Mouse (Mus musculus): ENCODE results near the gene Zfp628.

The Zfp628 gene

DNA sequence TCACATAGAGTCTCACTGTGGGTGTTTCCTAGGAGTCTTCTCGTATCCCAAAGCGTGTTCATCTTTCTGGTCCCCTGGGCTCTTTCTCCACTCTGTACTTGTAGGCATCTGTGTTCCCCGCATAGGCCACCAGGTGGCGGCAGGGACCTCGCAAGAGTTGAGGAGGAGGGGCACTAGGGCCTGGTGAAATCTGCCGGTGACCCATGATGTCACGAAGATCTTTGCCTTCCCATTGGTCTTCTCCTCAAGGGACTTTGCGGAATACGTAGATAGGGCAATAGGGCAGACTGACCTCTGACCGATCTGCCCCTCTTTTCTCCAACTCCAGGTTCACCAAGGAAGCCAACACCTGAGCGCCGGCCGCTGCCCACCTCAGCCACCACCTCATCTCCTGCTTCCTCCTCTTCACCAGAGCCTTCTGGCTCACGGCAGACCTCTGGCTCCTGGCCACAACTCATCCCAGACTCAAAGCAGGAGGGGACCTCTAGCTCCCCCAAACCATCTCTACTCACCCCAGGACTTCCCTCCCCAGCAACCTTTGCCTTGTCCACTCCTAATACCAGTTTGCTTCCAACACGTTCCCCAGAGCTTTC is 28.3 kb downstream of the Zfp628 start:
- peak; percentile 96 for DNase-seq

DNA sequence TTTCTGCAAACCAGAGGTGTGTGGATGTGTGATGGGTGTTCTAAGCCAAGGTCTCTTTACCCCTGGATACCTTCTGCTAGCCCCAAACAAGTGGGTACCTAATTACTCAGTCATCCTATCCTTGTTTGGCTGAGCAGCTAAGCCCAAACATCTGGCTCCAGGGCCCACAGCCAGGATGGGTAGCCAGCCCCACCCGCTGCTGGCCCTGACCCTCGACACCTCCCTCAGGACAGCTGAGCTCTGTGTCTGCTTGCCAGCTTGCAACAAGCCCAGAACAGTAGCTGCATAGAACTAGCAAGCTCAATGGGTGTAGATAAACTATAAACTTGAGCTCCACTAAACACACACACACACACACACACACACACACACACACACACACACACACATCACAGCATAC is 32.8 kb downstream of the Zfp628 start:
- DNase-seq, result no peak

DNA sequence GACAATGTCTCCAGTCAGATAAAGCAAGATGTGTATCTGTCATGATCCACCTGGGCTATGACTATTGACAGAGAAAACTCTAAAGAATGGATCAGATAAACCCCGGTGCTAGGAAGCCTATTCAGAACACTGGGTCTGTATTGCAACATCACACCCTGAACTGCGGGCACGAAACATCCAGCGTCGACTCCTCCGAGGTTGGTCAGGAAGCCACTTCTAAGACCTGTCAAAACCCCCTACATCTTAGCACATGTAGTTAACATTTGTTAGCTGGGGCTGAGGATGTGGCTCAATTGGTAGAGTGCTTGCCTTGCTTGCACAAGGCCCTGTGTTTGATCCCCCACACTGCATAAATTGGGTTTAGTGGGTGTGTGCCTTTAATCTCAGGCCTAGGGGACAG is 33.4 kb downstream of the Zfp628 start:
- no peak for DNase-seq

DNA sequence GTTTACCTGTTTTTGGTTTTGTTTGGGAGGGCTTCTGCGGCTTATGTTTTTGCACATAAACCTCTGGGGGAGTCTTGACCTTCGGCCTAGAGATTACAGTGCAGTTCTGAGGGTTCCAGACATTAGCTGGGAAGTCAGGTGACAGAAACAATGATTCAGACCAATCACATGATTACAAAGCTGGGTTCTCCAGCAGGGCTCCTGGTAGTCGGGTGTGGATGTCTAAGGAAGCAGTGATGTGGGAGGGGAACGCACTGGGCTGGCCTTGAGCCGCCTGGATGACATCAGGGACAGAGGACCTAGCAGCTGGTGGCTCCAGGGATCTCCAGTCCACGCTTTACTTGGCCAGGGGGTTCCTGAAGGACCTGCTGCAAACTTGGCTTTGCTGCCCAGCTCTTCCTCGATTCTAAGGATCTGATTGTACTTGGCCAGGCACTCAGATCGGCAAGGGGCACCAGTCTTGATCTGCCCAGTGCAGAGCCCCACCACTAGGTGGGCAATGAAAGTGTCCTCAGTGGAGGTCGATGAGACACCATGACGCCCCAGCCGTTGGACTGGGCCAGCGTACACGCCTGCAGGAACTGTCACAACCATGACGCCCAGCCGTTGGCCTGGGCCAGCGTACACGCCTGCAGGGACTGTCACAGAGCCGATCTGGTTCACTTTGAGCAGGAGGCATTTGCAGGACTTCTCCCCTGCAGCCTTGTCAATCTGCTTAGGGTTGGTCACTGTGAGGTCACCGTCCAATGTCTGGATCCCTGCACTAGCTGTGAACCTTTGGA is 35.7 kb downstream of the Zfp628 start:
- DNase-seq, result no peak

DNA sequence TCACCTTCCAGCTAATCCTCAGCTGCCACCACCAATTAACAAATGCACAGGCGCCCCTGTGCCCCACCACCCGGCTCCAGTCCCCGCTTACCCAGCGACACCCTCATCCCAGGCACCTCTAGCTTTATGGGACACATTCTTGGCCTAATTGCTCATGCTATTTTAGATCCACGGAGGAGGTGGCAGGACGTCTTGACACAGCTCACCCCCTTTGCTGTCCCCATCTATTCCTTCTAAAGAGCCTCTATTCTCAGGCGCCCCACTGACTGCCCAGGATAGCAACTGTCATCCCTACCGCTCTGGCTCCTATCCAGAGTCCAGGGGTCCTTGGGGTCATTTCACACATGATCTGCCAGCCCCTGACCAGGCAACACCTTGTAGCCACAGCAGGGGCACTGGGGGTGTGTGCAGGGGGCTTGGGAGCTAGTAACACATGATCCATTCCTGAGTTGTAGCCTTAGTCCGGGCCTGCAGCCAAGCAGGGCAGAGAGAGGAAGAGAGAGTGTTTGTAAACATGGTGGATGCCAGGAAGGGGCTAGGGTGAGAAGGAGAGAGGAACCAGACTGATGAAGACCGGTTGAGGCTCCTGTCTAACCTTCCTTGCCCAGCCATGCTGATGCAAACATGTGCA is 38.9 kb downstream of the Zfp628 start:
- no peak for DNase-seq

DNA sequence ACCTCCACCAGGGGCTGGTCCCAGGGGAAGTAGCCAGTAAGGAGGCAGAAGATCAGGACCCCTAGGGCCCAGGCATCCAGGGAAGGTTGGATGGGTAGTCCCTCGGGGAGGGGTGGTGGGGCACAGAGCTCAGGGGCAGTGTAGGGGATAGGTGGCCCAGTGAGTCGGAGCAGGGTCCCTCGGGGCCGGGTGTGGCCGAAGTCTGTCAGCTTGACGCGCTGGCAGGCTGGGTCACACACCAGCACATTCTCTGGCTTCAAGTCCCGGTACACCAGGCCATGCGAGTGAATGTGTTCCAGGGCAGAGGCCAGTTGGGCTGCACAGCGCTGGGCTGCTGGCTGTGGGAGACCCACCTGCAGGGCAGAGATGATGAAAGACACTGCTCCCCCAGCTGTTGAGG is 42.3 kb downstream of the Zfp628 start:
- no peak for DNase-seq

DNA sequence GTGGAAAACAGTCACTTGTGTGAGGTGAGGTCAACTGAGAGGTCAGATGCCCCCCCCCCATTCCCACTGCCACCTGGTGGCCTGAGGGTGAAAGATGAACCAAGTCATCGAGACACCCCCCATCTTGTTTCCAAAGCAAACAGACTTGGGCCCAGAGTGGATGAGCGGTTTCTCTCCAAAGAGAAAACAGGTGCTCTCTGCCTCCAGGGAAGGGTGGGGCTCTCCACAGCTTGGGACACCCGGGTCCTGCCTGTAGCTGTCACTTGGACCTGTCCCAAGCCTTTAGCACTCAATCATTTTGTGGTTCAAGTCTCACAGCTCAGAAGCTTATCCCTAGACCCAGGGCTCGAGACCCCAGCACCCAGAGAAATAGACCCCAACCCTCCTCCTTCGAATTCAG is 48.5 kb downstream of the Zfp628 start:
- DNase-seq, result no peak

DNA sequence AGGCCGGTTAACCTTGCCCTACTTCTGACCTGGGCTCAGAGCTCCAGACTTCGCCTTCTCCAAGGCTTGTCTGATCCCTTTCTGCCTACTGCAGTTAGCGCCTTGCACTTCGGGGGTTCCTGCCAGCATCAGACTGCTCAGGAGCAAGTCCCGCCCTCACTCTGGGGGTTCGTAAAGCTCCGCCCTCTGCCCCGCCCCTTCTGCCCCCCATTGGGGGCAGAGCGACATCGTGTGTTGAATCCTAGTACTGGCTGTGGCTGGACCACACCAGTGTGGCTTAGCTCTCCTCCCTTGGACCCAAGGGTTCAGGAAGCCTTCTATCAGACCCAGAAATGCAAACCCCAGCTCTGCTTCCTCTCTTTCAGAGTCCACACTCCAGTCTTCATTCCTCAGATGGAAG is 49.3 kb downstream of the Zfp628 start, which contains the start of gene Sbk2:
Gene Sbk2 (minus strand): TSS at position 135 of the 400 bp plus-strand sequence.
- no peak for DNase-seq

DNA sequence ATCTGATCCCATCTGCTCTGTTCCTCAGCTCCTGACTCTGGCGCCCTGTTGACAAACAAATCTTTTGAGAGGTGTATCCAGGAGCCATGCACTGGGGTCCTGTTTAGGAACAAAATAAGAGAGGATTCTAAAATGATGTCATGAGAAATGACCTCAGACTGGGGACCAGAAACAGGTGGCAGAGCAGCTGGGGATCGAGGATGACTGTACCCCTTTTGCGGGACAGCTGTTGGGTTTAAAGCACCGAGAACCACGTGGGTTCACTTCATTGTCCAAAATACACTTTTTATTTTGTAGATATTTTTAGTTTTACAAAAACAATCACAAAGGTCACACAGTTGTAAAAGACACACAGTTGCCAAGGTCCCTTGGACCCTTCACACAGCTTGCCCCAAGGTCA is 50.0 kb downstream of the Zfp628 start:
- no peak for DNase-seq

DNA sequence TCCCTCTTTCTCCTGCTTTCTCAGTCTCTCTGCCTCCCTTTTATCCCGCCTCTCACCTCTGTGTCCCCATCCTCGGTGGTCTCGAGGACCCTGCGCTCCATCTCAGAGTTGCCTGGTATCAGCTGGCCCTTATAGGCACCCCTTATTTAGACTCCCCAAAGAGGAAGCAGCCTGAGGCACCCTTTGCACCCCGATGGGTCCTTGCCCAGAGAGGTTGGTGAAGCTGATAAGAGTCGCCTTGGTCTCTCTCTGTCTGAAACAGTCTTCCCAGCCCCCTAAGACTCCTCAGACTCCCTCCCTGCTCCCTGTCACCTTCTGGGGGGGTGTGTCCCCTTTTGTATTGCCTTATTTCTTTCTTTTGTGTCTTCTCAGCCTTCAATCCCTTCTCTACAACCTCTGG is 56.1 kb downstream of the Zfp628 start, which contains the start of gene Sbk3:
Gene Sbk3 (minus strand): TSS at position 101 of the 400 bp plus-strand sequence.
- DNase-seq, result no peak
